Mouse (Mus musculus) heart, adult 2 months (tissue): ENCODE measurements around the gene Timm29.

ENCODE experiments used
- CTCF ChIP-seq: fragments of 200-600 bp; IDR thresholded peaks from 2 replicates; pipeline ENCODE4 v1.8.1; 2022; ENCODE audit warnings: antibody characterized with exemption, mild to moderate bottlenecking, moderate library complexity
- EP300 ChIP-seq: fragments of 200-500 bp; IDR thresholded peaks from 2 replicates; pipeline ENCODE4 v1.6.1; 2011; ENCODE audit warnings: low read depth, low read length, control low read depth; ENCODE audit not compliant: insufficient read depth
- POLR2A ChIP-seq: fragments of 200-500 bp; IDR thresholded peaks from 2 replicates; pipeline ENCODE4 v1.6.1; 2011; ENCODE audit warnings: mild to moderate bottlenecking, low read depth, low read length, control low read depth; ENCODE audit not compliant: insufficient read depth

DNA sequence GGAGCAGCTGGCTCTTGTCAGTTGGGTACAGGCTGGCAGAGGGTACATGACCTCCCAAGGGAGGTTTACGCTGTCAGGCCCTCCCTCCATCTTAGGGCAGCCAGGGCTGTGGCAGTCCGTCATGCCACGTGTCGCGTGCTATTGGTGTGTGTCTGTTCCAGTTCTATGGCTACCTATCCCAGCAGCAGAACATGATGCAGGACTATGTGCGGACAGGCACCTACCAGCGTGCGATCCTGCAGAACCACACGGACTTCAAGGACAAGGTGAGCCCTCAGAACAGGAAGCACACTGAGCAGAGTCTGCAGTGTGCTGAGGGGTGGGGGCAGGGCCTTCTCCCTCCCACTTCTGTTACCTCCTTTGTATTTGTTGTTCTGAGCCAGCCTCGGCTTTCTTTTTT is 17.3 kb upstream of the Timm29 start:
- TF ChIP-seq CTCF (no peak), POLR2A (no peak), EP300 (no peak)
